Mouse (Mus musculus): ENCODE measurements around the gene Padi1. TPM values are rescaled to one million over a fixed set of nuclear protein-coding genes. Genes with fewer than 3 reads are reported as not detected.

Gene Padi1
- total RNA-seq, 2 experiments from 2014 or later, result 0.05 TPM; not detected in 1

GRCm38 (mm10) chr4:140868484-140869190, 23.1 kb upstream of the Padi1 start:
- peak; percentile 71 for ATAC-seq (replicated peaks; ENCODE audit: poor library complexity)

GRCm38 (mm10) chr4:140862036-140862650, 16.6 kb upstream of the Padi1 start:
- no peak for ATAC-seq (replicated peaks; ENCODE audit: poor library complexity)

DNA sequence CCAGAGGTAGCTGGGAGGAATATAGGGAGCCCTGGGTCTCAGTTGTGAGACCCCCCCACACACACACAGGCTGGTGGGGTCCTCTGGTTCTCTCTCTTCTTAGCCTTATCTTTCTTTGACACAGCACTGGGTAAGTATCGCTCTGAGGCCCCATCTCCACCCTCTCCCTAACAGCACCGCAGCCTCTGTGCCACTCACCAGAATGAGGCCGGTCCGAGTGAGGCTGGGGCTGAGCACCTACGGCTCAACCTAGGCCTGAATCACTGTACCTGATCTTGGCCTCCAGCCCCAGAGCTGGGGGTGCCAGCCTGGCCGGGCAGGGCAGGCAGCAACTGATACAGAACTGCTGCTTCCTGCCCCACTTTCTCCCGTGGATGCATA, 15.2 kb upstream of the Padi1 start:
- peak; percentile 33 for ATAC-seq (replicated peaks; ENCODE audit: poor library complexity)

GRCm38 (mm10) chr4:140860125-140860766, 14.7 kb upstream of the Padi1 start:
- ATAC-seq (replicated peaks; ENCODE audit: poor library complexity), result peak; percentile 83

DNA sequence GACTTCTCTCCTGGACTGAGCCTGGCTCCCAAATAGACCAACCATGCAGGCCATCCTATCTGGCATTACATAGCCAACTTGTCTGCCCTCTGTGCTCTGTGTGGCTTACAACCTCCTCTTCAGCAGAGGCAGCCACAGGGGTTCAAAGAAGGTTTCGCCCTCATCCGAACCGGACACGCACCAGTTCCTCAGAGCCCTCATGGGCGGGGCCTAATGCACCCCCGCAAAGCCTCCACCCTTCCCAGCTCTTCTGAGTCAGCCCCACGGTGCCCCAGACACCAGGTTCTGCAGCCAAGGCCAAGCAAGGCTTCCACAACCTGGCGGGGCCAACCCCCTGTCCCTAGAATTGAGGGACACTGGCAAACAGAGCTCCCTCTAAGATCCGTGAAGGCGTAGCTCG, 13.7 kb upstream of the Padi1 start:
- no peak for ATAC-seq (replicated peaks; ENCODE audit: poor library complexity)

DNA sequence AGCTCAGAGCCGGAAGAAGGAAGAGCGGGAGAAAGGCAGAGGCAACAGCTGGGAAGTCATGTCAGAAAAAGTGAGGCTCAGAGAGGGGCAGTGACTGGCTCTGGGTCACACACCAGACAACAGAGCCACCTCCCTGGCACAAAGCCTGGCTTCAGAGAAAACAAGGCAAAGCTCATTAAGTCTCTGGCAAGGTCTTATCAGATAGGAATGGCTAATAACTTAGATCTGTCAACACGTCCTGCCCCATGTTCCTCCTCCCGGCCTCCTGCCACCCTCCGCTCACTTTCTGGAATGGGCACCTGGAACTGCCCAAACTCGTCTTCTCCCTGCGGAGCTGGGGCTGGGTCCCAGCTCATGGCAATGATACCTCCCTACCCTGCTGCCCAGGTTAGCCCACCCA, 12.2 kb upstream of the Padi1 start:
- ATAC-seq (replicated peaks; ENCODE audit: poor library complexity), result no peak

- 0 out of 2 replicates have a peak, but pooled peaks have one; percentile 1 for ATAC-seq (replicated peaks; ENCODE audit: poor library complexity)
Observed at GRCm38 (mm10) chr4:140857041-140857440, 11.5 kb upstream of the Padi1 start.

GRCm38 (mm10) chr4:140855151-140855550, 9.6 kb upstream of the Padi1 start:
- peak; percentile 56 for ATAC-seq (replicated peaks; ENCODE audit: poor library complexity)

- ATAC-seq (replicated peaks; ENCODE audit: poor library complexity), result peak; percentile 69
Observed at GRCm38 (mm10) chr4:140854455-140854864, 8.9 kb upstream of the Padi1 start.

DNA sequence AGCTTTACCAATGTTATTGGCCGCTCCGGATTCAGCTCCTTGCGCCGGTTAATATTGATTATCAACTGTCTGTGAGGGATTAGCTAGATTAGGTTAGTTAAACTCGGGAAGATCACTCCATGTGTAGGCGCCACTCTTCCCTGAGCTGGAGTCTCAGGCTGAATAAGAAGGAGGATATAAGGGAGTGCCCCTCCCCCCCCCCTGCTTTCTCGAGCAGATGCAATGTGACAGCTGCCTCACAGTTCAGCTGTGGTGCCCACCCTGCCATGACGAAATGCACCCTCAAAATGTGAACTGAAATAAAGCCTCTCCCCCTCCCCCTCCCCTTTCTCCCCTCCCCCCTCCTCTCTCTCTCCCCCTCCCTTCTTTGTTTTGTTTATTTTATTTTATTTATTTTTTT, 8.0 kb upstream of the Padi1 start:
- ATAC-seq (replicated peaks; ENCODE audit: poor library complexity), result no peak

DNA sequence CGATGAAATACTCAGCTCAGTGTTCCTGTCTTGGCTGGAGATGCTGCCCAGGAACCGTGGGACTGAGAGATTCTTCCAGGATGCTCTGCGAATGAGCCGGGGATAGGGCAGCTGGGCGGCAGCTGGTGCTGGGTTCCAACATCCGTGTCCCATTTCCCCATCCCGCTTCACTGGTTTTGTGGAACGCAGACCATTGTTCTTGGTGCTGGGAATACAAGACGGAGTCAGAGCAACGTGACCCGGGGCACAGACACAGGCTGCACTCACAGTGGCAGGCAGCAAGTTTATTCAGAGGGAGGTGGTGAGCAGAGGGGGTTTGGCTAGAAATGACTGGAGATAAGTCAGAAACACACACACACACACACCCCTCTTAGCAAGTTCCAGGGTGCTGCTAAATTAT, 3.7 kb upstream of the Padi1 start:
- ATAC-seq (replicated peaks; ENCODE audit: poor library complexity), result no peak

DNA sequence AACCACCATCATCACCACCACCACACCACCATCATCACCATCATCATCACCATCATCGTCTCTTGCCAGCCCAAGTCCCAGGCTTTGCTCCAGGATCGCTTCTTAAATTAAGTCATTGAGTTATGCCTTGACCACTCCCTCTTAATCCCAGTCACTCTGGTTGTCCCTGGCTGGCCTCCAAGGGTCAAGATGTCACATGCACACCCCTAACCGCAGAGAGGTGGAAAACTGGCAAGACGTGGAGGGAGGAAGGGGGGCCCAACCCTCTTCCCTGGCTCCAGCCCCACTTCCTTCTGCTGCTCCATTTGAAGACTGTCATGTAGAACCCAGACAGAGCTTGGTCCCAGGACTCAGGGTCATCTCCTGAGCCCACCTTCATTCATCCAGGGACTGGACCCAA, 587 bp downstream of the Padi1 start:
- no peak for ATAC-seq (replicated peaks; ENCODE audit: poor library complexity)

- no peak for ATAC-seq (replicated peaks; ENCODE audit: poor library complexity)
Observed at GRCm38 (mm10) chr4:140843670-140844280, 1.8 kb downstream of the Padi1 start.

GRCm38 (mm10) chr4:140842909-140843308, 2.7 kb downstream of the Padi1 start:
- no peak for ATAC-seq (replicated peaks; ENCODE audit: poor library complexity)

GRCm38 (mm10) chr4:140837879-140838278, 7.7 kb downstream of the Padi1 start:
- ATAC-seq (replicated peaks; ENCODE audit: poor library complexity), result peak; percentile 27; the same call in 1 of the 2 replicates

DNA sequence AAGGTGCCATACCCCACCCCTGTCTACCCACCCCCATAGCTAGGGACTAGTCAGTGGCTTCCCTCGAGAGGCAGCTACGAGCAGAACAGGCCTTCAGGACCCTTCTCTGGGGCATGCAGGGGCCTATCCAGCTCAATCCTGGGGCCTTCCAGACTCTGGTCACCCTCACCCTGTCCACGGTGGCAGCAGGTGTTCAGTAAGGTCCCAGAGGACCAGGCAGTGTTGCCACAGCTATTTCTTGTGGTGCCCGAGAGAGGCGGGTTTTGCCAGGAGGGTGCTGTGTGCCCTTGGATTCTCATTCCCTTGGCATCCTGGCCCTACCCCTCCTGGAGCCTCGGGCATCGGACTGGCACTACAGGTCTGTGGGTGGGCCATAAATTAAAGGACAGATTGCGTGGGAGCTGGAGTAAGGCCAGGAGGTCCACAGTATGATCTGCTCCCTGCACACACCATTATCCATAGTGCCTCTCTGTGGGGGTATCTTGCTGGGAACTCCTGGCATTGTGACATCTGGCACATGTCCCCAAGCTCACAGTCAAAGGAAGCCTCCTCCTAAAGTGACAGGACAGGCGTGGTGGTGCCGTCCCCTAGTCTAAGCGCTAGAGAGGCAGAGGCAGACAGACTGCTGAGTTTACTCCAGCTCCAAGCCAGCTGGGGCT, 9.2 kb downstream of the Padi1 start:
- no peak for ATAC-seq (replicated peaks; ENCODE audit: poor library complexity)

- peak; percentile 87 for ATAC-seq (replicated peaks; ENCODE audit: poor library complexity)
Observed at GRCm38 (mm10) chr4:140835682-140836081, 9.9 kb downstream of the Padi1 start.

DNA sequence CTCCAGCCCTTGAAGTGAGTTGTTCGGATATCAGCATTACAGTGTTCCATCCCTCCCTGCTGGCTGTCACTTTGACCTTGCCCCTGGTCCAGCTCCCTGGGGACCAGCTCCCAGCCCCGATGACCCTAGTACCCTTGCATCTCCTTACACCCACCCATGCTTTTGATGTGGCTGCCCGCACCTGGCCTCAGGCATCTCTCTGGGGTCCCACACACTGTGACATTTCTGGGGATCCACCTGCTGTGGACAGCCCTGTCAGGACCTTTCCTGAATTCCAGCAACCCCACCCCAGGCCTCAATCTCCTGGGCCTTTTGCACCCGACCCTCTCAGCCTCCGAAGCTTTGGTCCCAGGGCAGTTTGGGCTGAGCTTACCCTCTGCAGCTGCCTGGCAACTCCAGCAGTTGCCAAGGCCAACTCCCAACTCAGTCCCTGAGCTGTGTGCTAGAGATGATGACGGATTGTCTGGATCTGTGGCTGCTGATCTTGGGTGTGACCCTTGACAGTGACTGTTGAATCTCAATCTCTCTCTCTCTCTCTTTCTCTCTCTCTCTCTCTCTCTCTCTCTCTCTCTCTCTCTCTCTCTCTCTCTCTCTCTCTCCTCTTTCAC, 11.1 kb downstream of the Padi1 start:
- ATAC-seq (replicated peaks; ENCODE audit: poor library complexity), result no peak

DNA sequence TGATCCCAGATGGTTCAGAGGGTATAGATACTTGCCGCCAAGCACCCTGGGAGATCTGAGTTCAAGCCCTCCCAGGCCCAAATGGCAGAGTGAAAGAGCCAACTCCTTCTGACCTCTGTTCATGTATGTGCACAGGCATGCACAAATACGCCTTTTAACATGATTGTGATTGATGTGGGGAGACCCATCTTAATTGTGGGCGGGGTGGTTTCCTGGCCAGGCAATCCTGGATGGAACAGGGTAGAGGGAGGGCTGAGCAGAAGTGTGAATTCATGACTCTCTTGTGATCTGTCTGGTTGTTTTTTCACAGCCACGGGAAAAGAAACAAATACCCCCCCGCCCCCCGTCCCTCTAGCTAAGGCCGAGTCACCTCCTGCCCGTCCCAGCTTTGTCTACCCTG, 12.8 kb downstream of the Padi1 start:
- no peak for ATAC-seq (replicated peaks; ENCODE audit: poor library complexity)

- ATAC-seq (replicated peaks; ENCODE audit: poor library complexity), result no peak
Observed at GRCm38 (mm10) chr4:140831808-140832207, 13.8 kb downstream of the Padi1 start.

DNA sequence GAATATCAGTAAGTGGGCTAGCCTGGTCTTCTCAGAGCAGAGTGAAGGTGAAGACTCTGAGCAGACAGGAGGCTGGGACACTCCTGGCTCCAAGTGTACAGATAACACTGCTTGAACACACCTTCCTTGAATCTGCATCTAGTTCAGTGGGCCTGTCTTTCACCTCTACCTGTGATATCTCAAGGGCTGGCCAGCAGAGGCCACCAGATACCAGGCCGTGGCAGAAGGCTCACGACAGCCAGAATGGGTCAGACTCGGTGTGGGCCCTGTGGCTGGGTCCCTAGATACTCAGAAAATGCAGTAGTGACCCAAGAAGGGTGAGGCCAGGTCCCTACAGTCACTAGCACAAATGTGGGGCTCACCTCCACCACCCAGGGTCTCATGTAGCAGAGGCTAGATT, 18.3 kb downstream of the Padi1 start:
- no peak for ATAC-seq (replicated peaks; ENCODE audit: poor library complexity)
